Mouse (Mus musculus) megakaryocyte, adult 5-6 weeks (primary cell): Measurements from ENCODE around the gene Ppp2r5a. TPM values are rescaled to one million over a fixed set of nuclear protein-coding genes. Genes with fewer than 3 reads are reported as not detected.

ENCODE experiments used
- ATAC-seq: 2 replicates; pipeline ENCODE4 v1.8.0; 2016; ENCODE audit warnings: mild to moderate bottlenecking, inconsistent platforms; ENCODE audit not compliant: poor library complexity, severe bottlenecking
- total RNA-seq, 2 experiments: library from RNA; stranded (forward) in 1 of 2; stranded (reverse) in 1 of 2; fragments of 153-499, 151-499 nt in 1 of 2; fragments of 221-1000, 200-1000 nt in 1 of 2; gene quantifications; 2 replicates each; pipeline versions ENCODE4 v1.2.3 to v1.2.4; 2015 to 2017

Gene Ppp2r5a
- total RNA-seq (2015): 333 and 372 TPM in 2 replicates
- 428 and 451 TPM in 2 replicates for total RNA-seq (2017)

- ATAC-seq: peak; percentile 80
These were observed at the start of gene Ppp2r5a for GRCm38 (mm10) chr1:191403074-191403473. TSS of gene Ppp2r5a (minus strand) at chr1:191403272.

- ATAC-seq: no peak
These were observed 47.5 kb upstream of the Ppp2r5a start for GRCm38 (mm10) chr1:191450614-191451013.

- peak; percentile 19; the same call in 1 of the 2 replicates for ATAC-seq
These were observed 46.5 kb upstream of the Ppp2r5a start for GRCm38 (mm10) chr1:191449537-191449936.

- 0 out of 2 replicates have a peak, but pooled peaks have one; percentile 5 for ATAC-seq
These were observed 44.4 kb upstream of the Ppp2r5a start for GRCm38 (mm10) chr1:191447391-191448016.

GRCm38 (mm10) chr1:191446307-191446706 lies 43.2 kb upstream of the Ppp2r5a start:
- no peak for ATAC-seq

GRCm38 (mm10) chr1:191445831-191446258 lies 42.8 kb upstream of the Ppp2r5a start:
- peak; percentile 15; the same call in 1 of the 2 replicates for ATAC-seq

GRCm38 (mm10) chr1:191445401-191445800 lies 42.3 kb upstream of the Ppp2r5a start:
- peak; percentile 70 for ATAC-seq

- no peak for ATAC-seq
These were observed 41.4 kb upstream of the Ppp2r5a start for GRCm38 (mm10) chr1:191444467-191444866.

- ATAC-seq: no peak
These were observed 35.9 kb upstream of the Ppp2r5a start for GRCm38 (mm10) chr1:191439011-191439410.

- ATAC-seq: peak; percentile 49
These were observed 35.5 kb upstream of the Ppp2r5a start for GRCm38 (mm10) chr1:191438546-191438945.

- ATAC-seq: no peak
These were observed 33.6 kb upstream of the Ppp2r5a start for GRCm38 (mm10) chr1:191436647-191437046.

- no peak for ATAC-seq
These were observed 32.3 kb upstream of the Ppp2r5a start for GRCm38 (mm10) chr1:191435359-191435758.

GRCm38 (mm10) chr1:191432531-191432930 lies 29.5 kb upstream of the Ppp2r5a start:
- 0 out of 2 replicates have a peak, but pooled peaks have one; percentile 30 for ATAC-seq

- peak; percentile 34; the same call in 1 of the 2 replicates for ATAC-seq
These were observed 29.0 kb upstream of the Ppp2r5a start for GRCm38 (mm10) chr1:191432023-191432422.

- no peak for ATAC-seq
These were observed 27.0 kb upstream of the Ppp2r5a start for GRCm38 (mm10) chr1:191430121-191430520.

- no peak for ATAC-seq
These were observed 22.8 kb upstream of the Ppp2r5a start for GRCm38 (mm10) chr1:191425884-191426283.

- ATAC-seq: no peak
These were observed 20.1 kb upstream of the Ppp2r5a start for GRCm38 (mm10) chr1:191423201-191423600.

GRCm38 (mm10) chr1:191422714-191423113 lies 19.6 kb upstream of the Ppp2r5a start:
- ATAC-seq: peak; percentile 65

GRCm38 (mm10) chr1:191422164-191422563 lies 19.1 kb upstream of the Ppp2r5a start:
- ATAC-seq: peak; percentile 31

GRCm38 (mm10) chr1:191421426-191421999 lies 18.4 kb upstream of the Ppp2r5a start:
- ATAC-seq: peak; percentile 33

GRCm38 (mm10) chr1:191420930-191421404 lies 17.9 kb upstream of the Ppp2r5a start:
- peak; percentile 48 for ATAC-seq
